Mouse (Mus musculus) lung, postnatal 14 days (tissue): ENCODE results near the gene Atf6b.

Source experiments
- DNase-seq: peaks from one replicate; pipeline ENCODE4 v3.0.0; 2021

The Atf6b gene

DNA sequence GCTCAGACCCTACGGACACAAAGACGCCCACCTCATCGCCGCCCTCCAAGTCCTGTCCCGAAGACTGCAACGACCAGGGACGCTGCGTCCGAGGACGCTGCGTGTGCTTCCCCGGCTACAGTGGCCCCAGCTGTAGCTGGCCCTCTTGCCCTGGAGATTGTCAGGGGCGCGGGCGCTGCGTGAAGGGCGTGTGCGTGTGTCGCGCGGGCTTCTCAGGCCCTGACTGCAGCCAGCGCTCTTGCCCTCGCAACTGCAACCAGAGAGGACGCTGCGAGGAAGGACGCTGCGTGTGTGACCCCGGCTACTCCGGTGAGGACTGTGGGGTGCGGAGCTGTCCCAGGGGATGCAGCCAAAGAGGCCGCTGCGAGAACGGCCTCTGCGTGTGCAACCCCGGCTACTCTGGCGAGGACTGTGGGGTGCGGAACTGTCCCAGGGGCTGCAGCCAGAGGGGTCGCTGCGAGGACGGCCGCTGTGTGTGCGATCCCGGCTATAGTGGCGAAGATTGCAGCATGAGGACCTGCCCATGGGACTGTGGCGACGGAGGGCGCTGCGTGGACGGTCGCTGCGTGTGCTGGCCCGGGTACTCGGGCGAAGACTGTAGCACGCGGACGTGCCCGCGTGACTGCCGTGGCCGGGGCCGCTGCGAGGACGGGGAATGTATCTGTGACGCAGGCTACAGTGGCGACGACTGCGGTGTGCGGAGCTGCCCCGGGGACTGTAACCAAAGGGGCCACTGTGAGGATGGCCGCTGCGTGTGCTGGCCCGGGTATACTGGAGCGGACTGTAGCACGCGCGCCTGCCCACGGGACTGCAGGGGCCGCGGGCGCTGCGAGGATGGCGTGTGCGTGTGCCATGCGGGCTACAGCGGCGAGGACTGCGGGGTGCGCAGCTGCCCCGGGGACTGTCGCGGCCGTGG, 24.5 kb downstream of the Atf6b start:
- no peak for DNase-seq

DNA sequence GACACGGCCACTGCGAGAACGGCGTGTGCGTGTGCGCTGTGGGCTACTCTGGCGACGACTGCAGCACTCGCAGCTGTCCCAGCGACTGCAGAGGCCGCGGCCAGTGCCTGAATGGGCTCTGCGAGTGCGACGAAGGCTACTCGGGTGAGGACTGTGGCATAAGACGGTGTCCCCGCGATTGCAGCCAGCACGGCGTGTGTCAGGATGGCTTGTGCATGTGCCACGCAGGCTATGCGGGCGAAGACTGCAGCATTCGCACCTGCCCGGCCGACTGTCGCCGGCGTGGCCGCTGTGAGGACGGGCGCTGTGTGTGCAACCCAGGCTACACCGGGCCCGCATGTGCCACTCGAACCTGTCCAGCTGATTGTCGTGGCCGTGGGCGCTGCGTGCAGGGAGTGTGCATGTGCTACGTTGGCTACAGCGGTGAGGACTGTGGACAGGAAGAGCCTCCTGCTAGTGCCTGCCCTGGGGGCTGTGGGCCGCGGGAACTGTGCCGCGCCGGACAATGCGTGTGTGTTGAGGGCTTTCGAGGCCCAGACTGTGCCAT, 25.4 kb downstream of the Atf6b start:
- DNase-seq: no peak

DNA sequence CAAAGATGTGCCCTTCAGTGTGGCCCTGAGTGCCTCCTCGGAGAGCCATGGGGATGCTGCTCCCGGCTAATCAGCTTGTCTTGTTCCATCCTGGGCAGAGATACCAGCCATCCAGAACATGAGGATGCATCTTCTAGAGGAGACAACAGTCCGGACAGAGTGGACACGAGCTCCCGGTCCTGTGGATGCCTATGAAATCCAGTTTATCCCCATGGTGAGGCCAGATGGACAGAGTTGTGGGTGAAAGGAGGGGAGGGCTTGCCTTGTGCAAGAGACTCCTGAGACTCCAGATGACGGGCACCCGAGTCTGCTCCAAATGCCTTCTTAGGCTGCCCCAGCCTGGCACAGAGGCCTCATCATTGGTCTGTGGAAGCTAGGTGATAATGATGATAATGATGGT, 26.2 kb downstream of the Atf6b start:
- no peak for DNase-seq

DNA sequence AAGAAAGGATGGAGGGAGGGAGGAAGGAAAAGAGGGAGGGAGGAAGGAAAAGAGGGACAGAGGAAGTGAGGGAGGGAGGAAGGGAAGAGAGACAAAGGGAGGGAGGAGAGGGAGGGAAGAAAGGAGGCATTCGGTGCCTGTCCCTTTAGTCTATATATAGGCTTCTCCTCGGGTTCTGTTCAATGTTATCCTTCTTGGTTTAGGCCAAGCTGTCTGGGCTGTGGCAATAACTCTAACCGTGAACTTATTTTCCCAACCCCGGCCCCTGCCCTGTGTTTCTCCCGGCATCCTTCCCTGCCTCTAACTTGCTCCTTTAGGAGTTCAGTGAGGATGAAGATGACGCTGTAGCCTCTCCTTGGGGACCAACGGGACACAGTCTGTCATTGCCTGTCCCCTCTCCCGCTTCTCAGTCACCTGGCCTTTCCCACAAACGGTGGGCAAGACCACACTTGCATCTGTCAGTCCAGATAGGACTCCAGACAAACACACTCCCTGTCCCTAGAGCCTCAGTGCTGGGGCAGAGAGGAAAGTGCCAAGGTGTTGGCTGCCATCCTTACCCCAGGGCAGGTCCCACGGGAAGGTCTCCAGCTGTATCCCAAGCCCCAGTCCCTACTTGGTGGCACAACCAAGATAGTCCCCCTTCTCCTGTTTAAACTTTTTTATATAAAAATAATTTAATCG, 27.7 kb downstream of the Atf6b start:
- no peak for DNase-seq

- no peak for DNase-seq
These were observed 28.5 kb downstream of the Atf6b start for GRCm38 (mm10) chr17:34675205-34676092.

DNA sequence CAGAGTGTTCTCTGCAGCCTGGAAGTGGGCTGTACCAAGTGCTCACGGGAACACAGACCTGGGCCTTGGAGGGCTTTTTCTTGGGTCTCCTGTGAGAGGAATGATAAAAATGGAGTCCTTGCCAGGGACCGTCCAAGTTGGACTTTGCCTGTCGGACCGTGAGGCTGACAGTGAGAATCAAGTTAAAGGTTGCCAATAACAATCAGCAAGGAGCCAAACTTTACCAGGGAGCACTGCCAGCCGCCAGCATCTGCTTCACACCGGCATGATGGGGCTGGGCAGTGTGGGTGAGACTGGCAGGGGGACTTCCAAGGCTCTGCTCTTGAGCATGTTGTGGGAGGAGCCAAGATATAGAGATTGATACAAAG, 29.1 kb downstream of the Atf6b start:
- no peak for DNase-seq

DNA sequence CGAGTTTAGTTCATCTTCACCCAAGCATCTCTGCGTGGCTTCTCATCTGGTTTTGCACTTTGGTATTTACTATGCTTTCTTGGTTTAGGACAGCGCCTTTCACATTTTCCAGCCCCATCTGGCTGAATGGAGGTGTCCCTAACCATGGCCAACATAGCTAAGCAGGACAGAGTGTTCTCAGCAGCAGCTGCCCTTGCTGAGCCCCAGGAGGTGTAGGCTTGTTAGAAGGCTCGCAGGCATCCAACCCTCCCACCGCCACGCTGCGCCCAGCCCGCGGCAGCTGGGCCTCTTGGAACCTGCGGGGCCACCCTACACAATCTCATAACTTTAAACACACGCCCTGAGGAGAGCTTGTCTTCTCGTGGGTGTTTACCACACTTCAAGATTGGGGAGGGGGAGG, 29.7 kb downstream of the Atf6b start:
- DNase-seq: no peak

DNA sequence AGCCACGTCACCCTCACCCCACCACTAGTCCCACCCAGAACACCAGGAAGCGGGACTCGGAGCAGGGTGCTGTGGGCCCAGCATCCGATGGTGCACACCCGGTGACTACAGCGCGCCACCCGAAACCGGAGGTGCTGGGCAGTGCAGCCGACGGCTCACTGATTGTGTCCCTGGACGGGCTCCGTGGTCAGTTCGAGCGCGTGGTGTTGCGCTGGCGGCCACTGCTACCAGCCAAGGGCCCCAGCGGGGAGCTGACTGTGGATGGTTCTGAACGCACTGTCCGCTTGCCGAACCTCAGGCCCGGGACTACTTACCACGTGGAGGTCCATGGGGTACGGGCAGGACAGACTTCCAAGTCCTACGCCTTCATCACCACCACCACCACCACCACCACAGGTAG, 33.2 kb downstream of the Atf6b start:
- DNase-seq: no peak

DNA sequence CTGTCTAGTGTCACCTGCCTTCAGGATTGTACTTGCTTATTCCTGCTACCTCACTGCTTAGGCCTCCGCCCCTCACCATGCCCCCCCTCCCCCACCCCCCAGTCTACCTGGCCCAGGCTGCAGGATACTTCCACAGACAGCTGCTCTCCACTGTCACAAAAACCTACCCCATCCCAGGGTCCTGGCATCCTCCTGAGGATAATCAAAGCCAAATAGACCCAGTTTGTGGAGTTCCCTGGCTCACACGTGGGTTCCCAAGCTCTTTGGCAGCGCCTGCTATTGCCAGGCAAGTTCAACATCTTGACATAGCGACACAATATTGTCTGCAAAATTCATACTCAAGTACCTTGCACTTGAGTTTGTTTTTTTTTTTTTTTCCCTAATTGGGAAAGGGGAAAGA, 33.7 kb downstream of the Atf6b start:
- DNase-seq: no peak

- no peak for DNase-seq
These were observed 34.2 kb downstream of the Atf6b start for GRCm38 (mm10) chr17:34681132-34681571.

- DNase-seq: no peak
These were observed 35.1 kb downstream of the Atf6b start for GRCm38 (mm10) chr17:34681881-34682536.

- no peak for DNase-seq
These were observed 36.2 kb downstream of the Atf6b start for GRCm38 (mm10) chr17:34683179-34683578.

DNA sequence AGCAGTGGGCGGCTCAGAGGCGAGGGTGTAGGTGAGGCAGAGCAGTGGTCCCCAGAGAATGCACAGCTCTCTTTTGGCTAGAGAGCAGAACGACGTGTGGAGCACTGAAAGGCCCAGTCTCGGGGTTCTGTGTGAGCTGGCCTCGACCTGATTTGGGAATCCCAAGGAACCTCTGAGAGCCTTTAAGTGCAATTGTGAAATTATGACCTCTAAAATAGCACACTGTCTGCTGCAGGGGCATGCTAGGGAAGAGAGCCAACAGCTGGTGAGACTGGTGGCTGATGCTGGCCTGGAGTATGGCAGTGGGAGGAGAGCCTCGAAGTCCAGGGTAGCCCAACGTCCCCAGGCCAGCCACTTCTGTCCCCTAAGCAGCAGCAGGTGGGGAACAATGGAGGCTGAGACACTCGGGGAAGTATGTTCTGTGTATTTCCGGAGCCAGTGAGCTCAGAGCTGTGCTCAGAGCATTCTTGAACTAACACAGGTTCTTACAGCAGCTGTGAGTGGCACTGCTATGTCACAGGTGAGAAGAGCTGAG, 36.8 kb downstream of the Atf6b start:
- DNase-seq: no peak

GRCm38 (mm10) chr17:34684253-34684893, 37.4 kb downstream of the Atf6b start:
- DNase-seq: no peak

GRCm38 (mm10) chr17:34685120-34686110, 38.5 kb downstream of the Atf6b start:
- DNase-seq: peak; percentile 74

DNA sequence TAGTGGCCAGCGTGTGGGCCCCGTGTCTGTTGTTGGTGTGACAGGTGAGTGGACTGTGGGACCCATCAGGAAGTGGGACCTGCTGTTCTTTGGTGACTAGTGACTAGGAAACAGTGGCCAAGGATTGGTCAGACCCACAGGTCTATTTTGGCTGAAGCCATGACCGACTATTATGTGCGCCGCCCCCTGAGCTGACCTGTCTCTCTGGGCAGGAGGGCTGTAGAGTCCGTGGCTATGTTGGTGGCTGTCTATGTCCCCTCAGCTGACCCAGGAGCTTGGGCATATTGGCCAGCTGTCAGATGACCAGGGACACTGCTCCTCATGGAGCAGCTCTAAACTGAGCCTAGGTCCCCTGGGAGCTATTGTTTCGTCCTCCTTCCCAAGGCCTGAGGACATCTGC, 41.9 kb downstream of the Atf6b start:
- no peak for DNase-seq

DNA sequence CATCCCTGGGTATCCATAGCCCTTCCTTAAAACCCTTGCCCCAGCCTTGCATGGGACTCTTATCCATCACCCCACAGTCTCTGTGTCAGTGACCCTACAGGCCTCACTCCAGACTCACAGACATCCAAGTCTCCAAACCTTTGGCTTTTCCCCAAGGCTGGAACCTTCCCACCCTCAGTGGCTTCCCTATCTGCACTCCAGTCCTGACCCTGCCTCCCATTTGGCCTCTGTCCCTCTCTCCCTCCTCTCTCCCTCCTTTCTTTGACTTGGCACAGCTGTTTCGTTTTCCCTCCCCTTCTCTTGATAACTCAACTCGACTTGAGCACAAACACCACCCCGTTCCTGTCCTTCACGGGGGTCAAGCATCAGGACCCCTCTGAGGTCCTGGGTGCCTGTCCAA, 43.5 kb downstream of the Atf6b start:
- DNase-seq: peak; percentile 73

GRCm38 (mm10) chr17:34692906-34693305, 46.0 kb downstream of the Atf6b start:
- DNase-seq: peak; percentile 81

DNA sequence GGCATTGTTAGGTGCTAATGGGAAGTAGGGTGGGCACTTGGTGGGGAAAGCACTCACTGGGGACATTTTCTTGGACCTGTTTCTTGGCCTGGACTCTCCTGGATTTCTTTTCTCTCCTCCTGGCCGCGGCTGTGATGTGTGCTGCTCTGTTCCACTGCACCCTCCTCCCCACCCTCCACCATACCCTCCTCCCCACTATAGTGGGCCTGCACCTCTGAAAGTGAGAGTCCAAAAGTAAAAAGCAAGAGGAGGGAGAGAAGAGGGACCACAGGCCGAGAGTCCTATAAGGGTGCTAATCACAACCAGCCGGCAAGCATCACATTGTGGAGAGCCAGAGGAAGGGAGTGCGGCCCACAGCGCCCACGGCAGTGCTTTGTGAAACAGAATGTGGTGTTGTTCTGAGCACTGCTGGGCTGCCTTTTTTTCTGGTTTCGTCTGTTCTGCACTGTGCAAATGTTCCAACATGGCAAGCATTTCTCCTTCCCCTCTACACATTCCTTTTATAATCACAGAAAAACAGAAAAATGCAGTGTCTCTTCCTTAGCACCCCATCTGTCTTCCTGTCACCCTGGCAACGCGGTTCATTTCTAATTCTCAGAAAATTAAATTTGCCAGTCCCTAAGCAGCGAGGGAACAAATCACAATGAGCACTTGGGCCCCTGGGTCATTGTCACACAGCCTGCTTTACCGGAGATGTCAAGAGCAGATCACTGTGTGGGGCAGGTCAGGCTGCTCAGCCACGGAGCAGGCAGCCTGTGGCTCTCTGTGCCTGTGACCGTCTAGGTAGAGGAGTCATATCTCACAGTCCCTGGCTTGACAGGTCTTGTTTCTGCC, 52.8 kb downstream of the Atf6b start:
- no peak for DNase-seq
